Mouse (Mus musculus) ES-Bruce4 (cell line): ENCODE measurements around the gene Tmem135.

Source experiments
- EP300 ChIP-seq: IDR thresholded peaks from 2 replicates; pipeline ENCODE4 v1.6.1; 2011; ENCODE audit warnings: low read depth, low read length; ENCODE audit not compliant: insufficient read depth
- POLR2A ChIP-seq: IDR thresholded peaks from one replicate; pipeline ENCODE4 v1.8.1; 2011; ENCODE audit warnings: low read length; ENCODE audit not compliant: insufficient read depth

DNA sequence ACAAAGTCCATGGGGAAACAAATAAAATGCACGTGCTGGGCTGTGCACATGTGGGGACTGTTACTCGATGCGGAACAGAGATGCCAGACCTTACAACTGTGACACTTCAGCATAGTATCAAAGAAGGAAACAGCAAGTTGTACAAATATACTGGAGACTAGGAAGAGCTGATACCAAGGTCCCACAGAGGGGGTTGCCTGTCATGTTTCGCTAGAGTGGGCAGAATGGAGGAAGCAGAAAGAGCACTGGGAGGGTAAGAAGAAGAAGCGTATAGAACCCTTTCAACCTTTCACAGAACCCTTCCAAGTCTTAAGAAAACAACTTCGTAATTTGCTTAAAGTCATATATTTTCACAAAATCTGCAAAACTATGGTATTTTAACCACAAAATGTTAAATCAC, 134.2 kb downstream of the Tmem135 start:
- no peak for TF ChIP-seq EP300
- no peak for TF ChIP-seq POLR2A
